Mouse (Mus musculus): ENCODE measurements around the gene Nlrx1.

Gene Nlrx1

DNA sequence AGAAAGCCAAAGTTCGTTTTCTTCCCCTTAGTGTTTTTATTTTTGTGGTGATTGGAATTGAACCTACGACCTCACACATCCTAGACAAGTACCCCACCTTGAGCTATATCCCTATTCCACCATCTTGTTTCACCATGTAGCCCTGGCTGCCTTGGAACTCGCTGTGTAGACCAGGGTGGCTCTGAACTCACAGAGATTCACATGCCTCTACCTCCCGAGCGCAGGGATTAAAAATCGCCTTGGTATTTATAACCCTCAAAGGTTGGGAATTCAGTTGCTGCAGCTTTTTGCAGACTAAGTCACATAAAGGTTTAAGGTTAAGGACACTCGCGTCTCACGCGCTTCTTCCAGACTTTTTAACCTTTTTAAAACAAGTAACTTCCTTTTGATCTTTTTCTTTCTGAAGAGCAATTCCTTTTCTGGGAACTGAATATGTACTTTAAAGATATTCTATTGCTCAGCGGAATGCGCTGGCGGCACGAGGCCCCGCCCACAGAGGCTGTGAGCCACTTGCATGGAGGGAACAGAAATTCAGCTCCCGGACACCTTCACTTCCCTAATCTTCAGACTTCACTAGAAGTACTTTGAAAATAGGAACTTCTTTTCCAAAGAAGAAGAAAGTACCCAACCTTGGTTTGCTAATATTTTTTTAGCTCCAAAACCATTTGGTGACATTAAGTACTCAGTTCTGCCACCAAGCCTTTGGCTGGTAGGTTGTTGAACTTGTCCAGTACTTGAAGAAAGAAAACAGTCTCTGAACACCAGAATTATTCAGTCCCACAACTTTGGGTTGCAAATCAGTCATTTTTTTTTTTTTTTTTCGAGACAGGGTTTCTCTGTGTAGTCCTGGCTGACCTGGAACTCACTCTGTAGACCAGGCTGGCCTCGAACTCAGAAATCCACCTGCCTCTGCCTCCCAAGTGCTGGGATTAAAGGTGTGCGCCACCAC lies 33.6 kb downstream of the Nlrx1 start:
- DNase-seq (ENCODE audit: low spot score in 2 of 2) = no peak

GRCm38 (mm10) chr9:44233802-44234478 lies 34.5 kb downstream of the Nlrx1 start, which contains the start of gene Cbl:
Cbl (minus strand) TSS chr9:44234049.
- peak; percentile 95 to 99 for DNase-seq (ENCODE audit: low spot score in 2 of 2)

DNA sequence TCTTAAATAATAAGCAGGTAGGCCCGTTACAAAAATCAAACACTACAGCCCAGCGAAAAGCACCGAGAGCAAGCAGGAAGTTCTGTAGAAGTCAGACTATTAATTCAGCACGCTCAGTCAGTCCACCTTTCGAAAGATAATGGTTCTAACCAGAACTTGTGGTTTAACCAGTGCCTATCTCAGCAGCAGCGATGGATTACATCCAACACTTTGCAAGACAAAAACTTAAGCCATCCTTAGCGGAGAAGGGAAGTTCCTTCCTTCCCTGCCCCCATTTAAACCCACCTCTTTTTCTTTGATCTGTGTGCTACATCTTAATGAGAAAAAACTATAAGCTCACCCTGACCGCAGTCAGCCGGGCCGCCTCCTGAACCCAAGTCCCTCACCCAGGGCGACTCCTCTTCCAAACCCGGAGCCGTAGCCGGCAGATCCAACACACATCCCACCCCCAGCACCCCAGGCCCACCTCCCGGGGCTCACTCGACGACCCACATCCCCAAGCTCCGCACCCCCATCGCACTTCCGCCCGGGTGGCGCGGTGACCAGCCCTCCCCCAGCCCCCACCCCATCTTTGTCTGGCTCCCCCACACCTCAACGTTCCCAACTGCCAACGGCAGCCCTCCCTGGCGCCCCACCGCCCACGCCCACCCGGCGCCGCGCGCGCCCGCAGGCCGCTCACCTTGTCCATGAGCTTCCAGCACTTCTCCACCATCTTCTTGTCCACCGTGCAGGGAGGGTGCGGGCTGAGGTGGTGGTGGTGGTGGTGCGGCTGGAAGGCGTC lies 35.2 kb downstream of the Nlrx1 start:
- DNase-seq (ENCODE audit: low spot score in 2 of 2) = peak; percentile 34 to 68

DNA sequence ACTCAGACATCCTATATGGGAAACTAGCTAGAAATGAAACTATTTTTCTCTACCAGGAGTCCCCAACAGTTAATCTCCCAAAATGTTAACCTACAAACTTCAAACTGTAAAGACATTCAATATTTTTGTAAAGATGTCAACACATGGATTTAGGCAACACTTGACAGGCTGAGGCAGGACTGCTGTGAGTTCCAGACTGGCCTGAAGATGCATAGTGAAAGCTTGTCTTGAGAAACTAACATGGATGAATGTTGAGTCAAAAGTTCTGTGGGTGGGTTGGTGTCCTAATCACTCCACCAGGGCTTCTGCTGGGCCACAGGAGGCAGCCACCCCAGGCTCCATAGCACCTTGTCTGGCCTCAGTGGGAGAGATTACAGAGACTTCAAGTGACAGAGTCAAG lies 36.8 kb downstream of the Nlrx1 start:
- DNase-seq (ENCODE audit: low spot score in 2 of 2) = no peak

GRCm38 (mm10) chr9:44225993-44226392 lies 42.4 kb downstream of the Nlrx1 start:
- no peak for DNase-seq (ENCODE audit: low spot score in 2 of 2)

GRCm38 (mm10) chr9:44213538-44213937 lies 54.9 kb downstream of the Nlrx1 start:
- no peak for DNase-seq (ENCODE audit: low spot score in 2 of 2)

- DNase-seq (ENCODE audit: low spot score in 2 of 2) = no peak
Observed at GRCm38 (mm10) chr9:44212406-44212805, 56.0 kb downstream of the Nlrx1 start.

DNA sequence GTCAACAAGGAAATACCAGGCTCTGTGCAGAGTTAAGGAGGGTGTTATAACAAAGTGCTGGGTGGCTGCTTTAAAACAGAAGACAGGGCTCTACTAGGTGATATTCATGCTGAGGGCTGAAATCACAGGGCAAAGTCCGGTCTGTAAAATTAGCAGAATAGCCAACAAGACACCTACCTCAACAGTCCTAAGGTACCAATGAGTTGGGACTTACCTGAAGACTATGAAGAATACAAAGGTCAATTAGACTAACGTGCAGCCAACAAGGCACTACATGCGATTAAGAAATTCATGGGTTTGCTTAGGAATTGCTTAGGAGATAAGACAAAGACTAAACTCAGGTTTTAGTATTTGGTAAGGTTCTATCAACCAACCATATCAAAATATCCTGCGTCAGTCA lies 59.0 kb downstream of the Nlrx1 start:
- no peak for DNase-seq (ENCODE audit: low spot score in 2 of 2)

DNA sequence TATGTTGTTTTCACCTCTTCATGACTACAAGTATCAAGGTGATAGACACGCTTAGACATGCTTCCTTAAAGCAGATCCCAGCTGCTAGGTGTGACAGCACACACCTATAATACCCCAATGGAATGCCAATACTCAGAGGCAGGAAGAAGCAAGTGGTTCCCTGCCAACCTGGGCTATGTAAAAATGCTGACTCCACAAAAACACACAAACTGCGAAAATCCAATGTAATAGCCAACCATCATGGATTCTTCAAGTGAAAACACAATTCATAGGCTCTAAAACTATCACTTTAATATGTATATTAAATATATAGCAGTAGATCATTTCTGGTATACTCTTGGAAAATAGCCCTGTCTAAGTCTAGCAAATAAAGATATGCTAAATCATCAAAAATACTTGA lies 60.6 kb downstream of the Nlrx1 start:
- DNase-seq (ENCODE audit: low spot score in 2 of 2) = no peak
